Mouse (Mus musculus): ENCODE results near the gene Slc7a10. TPM values are rescaled to one million over a fixed set of nuclear protein-coding genes. Genes with fewer than 3 reads are reported as not detected.

Slc7a10 gene
- total RNA-seq, 2 experiments from 2014 or later = 50.0 to 50.6 TPM

DNA sequence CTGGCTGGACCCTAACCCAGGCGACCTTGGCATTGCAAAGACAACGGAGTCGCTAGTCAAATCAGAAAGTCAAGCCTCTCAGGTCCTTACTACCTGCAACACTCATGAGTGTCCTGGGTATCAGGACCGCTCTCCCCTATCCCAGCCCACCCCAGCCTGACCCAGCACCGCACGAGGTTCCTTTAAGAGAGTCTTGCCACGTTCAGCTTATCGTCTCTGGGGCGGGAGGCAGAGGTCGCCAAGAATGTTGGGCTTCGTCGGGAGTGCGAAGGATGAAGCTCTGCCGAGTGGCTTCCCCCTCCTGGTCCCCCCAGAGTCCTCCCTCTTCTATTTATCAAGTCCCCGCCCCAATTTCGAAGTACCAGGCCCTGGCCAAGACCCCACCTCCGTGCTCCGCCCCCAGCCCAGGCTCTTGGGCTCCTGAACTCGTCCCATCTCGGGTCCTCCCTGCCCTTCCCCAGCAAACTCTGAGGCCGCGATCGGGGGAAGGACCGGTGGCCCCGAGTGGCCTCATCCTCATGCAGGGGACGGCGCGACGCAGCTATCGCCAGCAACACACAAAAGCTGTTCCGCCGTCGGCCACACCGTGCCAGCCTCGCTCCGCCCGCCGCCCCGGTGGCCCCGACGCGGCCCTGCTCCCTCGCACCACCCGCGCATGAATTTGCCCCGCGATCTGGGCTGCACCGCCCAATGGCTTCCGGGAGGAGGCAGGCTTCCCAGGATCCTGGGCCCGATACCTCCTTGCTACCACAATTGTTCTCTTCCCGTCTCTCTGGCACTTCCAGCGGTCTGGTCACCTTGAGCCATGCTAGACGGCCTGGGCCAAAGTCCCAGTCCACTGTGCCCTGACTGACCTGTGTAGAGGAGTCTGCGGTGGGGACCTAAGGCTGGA lies 1.1 kb upstream of the Slc7a10 start:
- peak overlapping the region; percentile 21 for H3K4me3 ChIP-seq
- TF ChIP-seq CTCF (conservative IDR thresholded peaks at IDR 0.05) = peak; percentile 73
- H3K27ac ChIP-seq = peak overlapping the region; percentile 84
- DNase-seq (ENCODE audit: low spot score in 2 of 2) = peak; percentile 27 to 47

DNA sequence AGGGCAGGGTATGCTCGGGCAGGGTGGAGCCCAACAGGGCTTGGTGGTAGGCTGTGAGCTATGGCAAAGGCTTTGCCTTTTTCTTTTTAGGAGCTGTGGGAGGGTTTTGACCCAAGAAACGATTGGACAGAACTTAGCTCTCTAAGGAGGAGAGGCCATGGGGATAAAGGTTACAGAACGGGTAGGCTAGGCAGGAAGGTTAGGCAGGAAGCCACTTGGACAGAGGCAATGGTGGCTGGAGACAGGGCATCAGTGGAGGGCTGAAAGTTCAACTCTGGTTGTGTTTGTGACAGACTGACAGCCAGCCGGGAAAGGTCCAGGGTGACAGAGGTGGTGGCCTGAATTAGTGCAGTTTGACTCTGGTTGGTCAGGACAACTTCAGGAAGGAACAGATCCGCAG lies 3.5 kb downstream of the Slc7a10 start:
- TF ChIP-seq CTCF (conservative IDR thresholded peaks at IDR 0.05) = no peak
- Histone ChIP-seq H3K27ac (no peak overlapping the region), H3K4me3 (no peak overlapping the region)
- no peak for DNase-seq (ENCODE audit: low spot score in 2 of 2)

DNA sequence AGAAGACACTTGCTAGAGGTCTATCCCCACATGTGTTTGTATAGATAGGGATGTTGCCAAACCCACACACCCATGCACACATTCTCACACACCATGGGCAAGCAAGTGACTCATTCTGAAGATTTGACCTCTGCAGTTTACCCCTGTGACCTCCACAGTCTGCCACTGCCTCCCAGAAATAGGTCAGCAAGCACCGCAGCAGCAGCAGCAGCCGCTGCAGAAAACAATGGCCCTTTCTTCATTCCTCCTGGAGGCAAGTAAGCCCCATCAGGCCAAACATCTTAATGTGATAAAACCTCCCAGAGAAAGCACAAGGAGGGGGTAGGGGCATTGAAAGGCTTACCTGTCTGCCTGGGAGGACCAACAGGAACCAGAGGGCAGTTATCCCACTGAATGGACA lies 5.1 kb downstream of the Slc7a10 start:
- Histone ChIP-seq H3K4me3 (no peak overlapping the region), H3K27ac (peak overlapping the region; percentile 46; the same call in 1 of the 2 replicates)
- DNase-seq (ENCODE audit: low spot score in 2 of 2) = no peak
- no peak for TF ChIP-seq CTCF (conservative IDR thresholded peaks at IDR 0.05)

DNA sequence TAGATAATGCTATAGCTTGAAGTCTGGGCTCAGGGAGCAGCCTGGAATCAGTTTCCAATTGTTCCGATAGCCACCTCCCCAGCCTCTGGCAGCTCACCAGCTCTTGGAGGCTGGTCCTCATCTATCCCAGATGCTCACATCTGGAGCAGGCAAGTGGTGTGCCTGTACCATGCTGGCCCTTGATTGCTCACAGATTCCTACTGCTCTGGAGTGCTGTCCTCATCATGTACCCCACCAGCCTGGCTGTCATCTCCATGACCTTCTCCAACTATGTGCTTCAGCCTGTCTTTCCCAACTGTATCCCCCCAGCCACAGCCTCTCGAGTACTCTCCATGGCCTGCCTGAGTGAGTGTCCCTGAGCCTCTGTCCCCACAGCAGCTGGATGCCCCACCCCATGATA lies 10.8 kb downstream of the Slc7a10 start:
- Histone ChIP-seq H3K27ac (no peak overlapping the region), H3K4me3 (no peak overlapping the region)
- DNase-seq (ENCODE audit: low spot score in 2 of 2) = no peak
- no peak for TF ChIP-seq CTCF (conservative IDR thresholded peaks at IDR 0.05)

DNA sequence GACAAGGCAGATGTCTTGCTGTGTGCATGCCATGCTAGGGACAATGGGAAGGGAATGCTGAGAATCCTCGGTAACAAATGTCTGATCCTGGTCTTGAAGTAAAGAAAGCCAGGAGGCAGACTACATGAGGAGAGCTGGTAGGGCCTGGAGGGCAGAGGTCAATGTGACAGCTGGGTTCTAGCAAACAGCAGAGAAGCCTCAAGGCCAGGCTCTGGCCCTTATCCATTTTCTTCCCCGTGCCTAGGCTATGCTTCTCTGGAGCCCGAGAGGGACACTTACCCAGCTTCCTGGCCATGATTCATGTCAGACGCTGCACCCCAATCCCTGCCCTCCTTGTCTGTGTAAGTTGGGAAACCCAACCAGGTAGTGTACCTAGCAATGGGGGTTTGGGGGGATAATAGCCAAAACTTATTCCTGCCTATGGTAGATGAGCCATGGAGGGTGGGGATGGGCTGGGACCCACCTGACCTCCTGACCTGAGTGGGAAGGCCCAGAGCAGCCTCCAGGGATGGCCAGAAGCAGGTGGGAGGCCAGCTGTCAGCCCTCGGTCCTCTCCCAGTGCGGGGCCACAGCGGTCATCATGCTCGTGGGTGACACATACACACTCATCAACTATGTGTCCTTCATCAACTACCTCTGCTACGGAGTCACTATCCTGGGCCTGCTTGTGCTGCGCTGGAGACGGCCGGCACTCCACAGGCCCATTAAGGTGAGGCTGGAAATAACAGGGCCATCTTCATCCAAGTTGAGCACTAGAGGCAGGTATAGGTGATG lies 13.0 kb downstream of the Slc7a10 start:
- no peak overlapping the region for H3K27ac ChIP-seq
- TF ChIP-seq CTCF (conservative IDR thresholded peaks at IDR 0.05) = no peak
- no peak overlapping the region for H3K4me3 ChIP-seq
- no peak for DNase-seq (ENCODE audit: low spot score in 2 of 2)

DNA sequence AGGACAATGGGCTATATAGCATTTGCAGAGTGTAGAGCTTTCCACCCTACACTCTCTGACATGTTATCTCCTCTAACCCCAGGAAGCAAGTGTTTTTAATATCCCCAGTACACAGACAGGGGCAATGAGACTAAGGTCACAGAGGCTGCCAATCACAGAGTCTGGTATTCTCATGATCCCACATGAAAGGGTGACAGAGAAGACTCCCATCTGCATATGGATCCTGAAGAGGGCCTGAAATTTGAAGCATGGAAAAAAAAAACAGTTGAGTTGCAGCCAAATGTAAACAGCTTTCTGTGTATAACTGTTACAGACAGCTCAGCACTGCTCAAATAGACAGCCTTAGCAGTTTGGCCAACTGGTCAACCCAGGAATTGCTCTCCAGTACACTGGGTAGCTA lies 13.6 kb downstream of the Slc7a10 start:
- H3K27ac ChIP-seq = no peak overlapping the region
- no peak overlapping the region for H3K4me3 ChIP-seq
- TF ChIP-seq CTCF (conservative IDR thresholded peaks at IDR 0.05) = no peak
- DNase-seq (ENCODE audit: low spot score in 2 of 2) = no peak

DNA sequence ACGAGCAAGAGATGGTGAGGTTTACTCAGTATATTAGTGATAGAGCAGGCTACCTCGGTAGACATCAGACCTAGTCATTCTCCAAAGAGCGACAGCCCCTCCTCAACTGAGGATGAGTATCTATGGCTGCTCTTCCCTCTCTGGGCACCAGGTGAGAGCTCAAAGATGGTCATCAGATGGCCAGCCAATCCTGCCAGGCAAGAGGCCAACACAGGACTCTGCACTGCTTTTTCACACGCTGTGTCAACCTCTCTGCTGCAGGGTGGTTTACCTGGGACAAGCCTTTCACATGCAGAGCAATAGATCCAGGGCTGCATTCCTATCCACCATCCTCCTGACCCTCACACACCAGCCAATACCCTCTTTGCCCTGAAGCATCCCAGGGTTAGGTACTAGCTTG lies 25.6 kb downstream of the Slc7a10 start:
- no peak overlapping the region for H3K27ac ChIP-seq
- no peak overlapping the region for H3K4me3 ChIP-seq
- DNase-seq (ENCODE audit: low spot score in 2 of 2) = no peak
- no peak for TF ChIP-seq CTCF (conservative IDR thresholded peaks at IDR 0.05)

DNA sequence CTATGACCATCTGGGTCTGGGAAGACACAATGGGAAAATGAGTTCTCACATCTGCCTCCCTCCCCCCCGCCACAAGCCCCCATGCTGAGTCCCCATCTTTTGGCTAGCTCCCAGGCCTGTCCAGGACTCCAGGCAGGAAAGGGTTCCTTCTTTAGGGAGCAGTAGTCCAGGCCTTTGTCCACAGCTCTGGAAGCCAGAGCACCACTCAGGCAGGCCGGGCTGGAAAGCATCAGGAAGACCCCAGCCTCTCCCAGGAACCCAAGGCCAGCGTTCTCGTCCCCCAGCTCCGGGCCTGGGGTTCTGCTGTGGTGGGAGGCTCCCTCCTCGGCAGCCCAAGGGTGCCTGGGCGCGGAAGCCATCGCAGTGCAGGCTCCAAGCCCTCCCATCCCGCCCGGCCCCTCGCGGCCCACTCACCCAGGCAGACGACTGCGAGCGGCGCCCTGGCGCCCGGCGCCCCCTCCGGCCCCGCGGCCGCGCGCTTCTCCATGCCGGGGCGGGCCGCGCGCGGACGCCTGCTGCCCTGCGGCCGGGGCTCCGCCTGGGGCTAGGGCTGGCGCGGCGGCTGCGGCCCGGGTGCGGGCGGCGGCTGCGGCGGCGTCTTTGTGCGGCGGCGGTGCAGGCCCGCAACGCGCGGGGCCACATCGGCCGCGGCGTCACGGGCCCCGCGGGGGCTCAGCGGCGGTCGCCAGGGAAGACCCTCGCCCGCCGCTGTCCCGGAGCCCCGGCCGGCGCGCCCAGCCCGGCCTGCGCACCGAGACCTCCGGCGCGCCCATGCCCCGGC lies 28.4 kb downstream of the Slc7a10 start:
- peak overlapping the region; percentile 93; the same call in 1 of the 2 replicates for H3K27ac ChIP-seq
- DNase-seq (ENCODE audit: low spot score in 2 of 2) = no peak
- H3K4me3 ChIP-seq = peak overlapping the region; percentile 68
- TF ChIP-seq CTCF (conservative IDR thresholded peaks at IDR 0.05) = no peak

DNA sequence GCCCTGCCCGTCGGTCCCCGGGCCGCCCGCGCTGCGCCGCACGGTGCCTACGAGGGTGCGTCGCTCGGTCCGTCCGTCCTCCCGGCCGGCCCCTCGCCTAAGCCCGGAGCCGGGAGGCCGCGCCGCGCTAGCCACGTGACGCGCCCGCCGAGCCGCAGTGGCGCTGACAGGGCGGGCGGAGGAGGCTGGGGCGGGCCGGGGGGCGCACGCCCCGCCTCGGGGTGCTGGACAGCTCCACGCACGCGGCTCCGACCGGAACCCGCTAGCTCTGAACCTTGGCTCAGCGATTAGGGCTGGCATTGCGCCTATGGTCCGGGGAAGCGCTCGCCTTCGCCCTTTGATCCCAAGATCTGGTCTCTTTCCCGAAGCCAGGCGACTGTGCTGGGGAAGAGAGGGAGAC lies 29.0 kb downstream of the Slc7a10 start, which contains the start of gene Lrp3:
Gene Lrp3, minus strand, starts transcription at position 274 of the 400 bp plus-strand sequence.
- TF ChIP-seq CTCF (conservative IDR thresholded peaks at IDR 0.05) = no peak
- peak within 1 kb of the TSS; percentile 93 for H3K27ac ChIP-seq
- DNase-seq (ENCODE audit: low spot score in 2 of 2) = peak; percentile 50 to 66
- peak within 1 kb of the TSS; percentile 68 for H3K4me3 ChIP-seq

DNA sequence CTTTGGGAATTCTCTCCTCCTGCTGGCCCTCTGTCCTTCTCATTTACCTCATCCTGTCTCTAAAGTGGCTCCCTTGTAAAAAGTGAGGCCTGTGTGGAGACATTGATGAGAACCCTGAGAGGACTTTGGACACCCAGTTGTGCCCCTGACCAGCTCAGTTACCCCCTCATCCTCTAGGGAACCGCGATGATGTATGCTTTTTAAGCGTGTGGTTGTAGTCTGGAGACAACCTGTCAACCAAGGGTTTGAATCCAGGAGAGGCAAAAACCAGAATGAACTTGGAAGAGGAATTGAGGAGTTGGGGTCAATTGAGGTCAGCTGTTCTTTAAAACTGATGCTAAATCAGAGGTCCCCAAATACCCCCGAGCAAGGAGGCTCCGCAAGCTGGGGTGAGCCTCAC lies 29.5 kb downstream of the Slc7a10 start:
- no peak for DNase-seq (ENCODE audit: low spot score in 2 of 2)
- peak overlapping the region; percentile 63 for H3K4me3 ChIP-seq
- TF ChIP-seq CTCF (conservative IDR thresholded peaks at IDR 0.05) = no peak
- peak overlapping the region; percentile 93 for H3K27ac ChIP-seq

DNA sequence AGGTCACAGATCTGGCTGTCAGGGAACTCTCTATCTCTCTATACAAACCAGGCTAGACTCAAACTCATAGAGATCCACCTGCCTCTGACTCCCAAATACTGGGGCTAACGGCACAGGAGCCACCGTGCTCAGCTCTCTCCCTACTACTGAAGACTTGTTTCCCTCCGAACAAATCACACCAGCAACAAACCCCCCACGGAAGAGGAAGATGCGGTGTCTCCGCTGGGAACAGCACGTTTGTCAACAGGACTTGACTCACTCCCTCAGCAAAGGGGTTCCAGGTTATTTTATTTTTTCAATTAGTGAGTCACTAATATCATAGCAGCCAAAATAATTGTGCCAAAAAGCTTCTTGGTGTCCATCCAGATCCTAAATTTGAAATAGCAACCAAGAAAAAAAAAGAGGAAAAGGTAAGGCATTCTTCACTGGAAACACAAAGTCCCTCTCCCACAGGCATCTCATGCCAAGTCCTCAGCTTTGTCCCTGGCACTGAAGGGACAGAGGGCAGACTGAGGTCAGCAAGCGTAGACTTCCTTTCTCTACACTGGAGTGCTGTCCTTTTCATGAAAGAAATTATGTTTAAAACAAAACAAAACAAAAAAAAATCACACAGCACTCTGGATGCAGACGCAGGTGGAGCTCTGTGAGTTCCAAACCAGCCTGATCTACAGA lies 34.6 kb downstream of the Slc7a10 start:
- TF ChIP-seq CTCF (conservative IDR thresholded peaks at IDR 0.05) = no peak
- no peak for DNase-seq (ENCODE audit: low spot score in 2 of 2)
- Histone ChIP-seq H3K4me3 (no peak overlapping the region), H3K27ac (no peak overlapping the region)

DNA sequence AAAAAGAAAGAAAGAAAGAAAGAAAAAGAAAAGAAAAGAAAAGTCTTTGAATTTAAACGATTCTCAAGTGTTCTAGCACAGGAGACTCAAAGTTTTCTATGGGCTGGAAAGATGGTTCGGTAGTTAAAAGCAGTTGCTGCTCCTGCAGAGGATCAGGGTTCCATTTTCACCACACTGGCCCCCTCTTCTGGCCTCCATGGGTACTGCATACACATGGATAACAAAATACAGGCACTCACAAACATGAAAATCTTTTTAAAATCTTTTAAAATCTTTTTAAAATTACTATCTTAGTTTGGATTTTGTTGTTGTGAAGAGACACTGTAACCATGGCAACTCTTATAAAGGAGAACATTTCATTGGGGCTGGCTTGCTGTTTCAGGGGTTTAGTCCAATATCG lies 44.1 kb downstream of the Slc7a10 start:
- TF ChIP-seq CTCF (conservative IDR thresholded peaks at IDR 0.05) = peak; percentile 61
- no peak overlapping the region for H3K4me3 ChIP-seq
- no peak for DNase-seq (ENCODE audit: low spot score in 2 of 2)
- H3K27ac ChIP-seq = no peak overlapping the region
